23 mouse cellular contexts compared by ENCODE assay signal in genomic region chr2:145434068-145434467, GRCm38 (mm10).
"Had no signal": no experiment of that assay in that cellular context is flagged by ENCODE, and none has a peak within 500 bp of the region (broad histone marks: within the 10 kb centered on the region; RNA-seq: fewer than 3 reads in every experiment).

No protein-coding gene starts in this region.

- H3K27ac ChIP-seq: heart, adult 2 months; heart, embryonic 13.5 days; heart, embryonic 15.5 days; hindbrain, embryonic 10.5 days; hindbrain, embryonic 12.5 days; hindbrain, embryonic 14.5 days; intestine, embryonic 15.5 days; left cerebral cortex, adult 2 months; limb, embryonic 10.5 days; limb, embryonic 12.5 days; liver, embryonic 13.5 days; liver, embryonic 15.5 days had no signal

- ATAC-seq: hindbrain, embryonic 16.5 days; inflammation-experienced regulatory T-cells, adult 6 months; intestine, embryonic 15.5 days; intestine, postnatal 0 days had no signal

- H3K27me3 ChIP-seq: heart, embryonic 13.5 days; heart, embryonic 15.5 days; hindbrain, embryonic 12.5 days; intestine, embryonic 15.5 days; limb, embryonic 12.5 days; liver, embryonic 13.5 days; liver, embryonic 15.5 days had no signal

- DNase-seq: gastrocnemius, postnatal 14 days; gastrocnemius, postnatal 36 days; heart, adult 2 months; heart, postnatal 4 days; kidney, adult 18-20 months; kidney, adult 8-10 months; kidney, postnatal 10 days; kidney, postnatal 36 days; liver; liver, embryonic 13.5 days had no signal

- H3K4me1 ChIP-seq: heart, embryonic 13.5 days; heart, embryonic 15.5 days; intestine, embryonic 15.5 days; limb, embryonic 10.5 days; limb, embryonic 12.5 days; liver, embryonic 13.5 days; liver, embryonic 15.5 days had no signal

- H3K4me3 ChIP-seq: heart, adult 2 months; heart, embryonic 13.5 days; heart, embryonic 15.5 days; hindbrain, embryonic 10.5 days; hindbrain, embryonic 12.5 days; intestine, embryonic 15.5 days; left cerebral cortex, adult 2 months; limb, embryonic 10.5 days; limb, embryonic 12.5 days; liver, embryonic 13.5 days; liver, embryonic 15.5 days had no signal
